Mouse (Mus musculus) embryonic fibroblast, embryonic 13.5 days (primary cell): ENCODE results near the gene Adam22.

Experiments used
- CTCF ChIP-seq: IDR thresholded peaks from 2 replicates; pipeline ENCODE4 v1.5.1; 2011; ENCODE audit warnings: mild to moderate bottlenecking, control low read depth, low read length, moderate library complexity, borderline replicate concordance; ENCODE audit not compliant: insufficient read depth
- POLR2A ChIP-seq: IDR thresholded peaks from 2 replicates; pipeline ENCODE4 v1.6.1; 2011; ENCODE audit warnings: low read depth, mild to moderate bottlenecking, control low read depth, low read length, moderate library complexity

- TF ChIP-seq CTCF: no peak
- no peak for TF ChIP-seq POLR2A
Measured at GRCm38 (mm10) chr5:8178111-8178510, 189.8 kb downstream of the Adam22 start.
